Mouse (Mus musculus) right cerebral cortex, postnatal 14 days (tissue): Measurements from ENCODE around the gene Prss46.

Experiments
- DNase-seq: peaks from one replicate; pipeline ENCODE4 v3.0.0; 2022

Gene Prss46

DNA sequence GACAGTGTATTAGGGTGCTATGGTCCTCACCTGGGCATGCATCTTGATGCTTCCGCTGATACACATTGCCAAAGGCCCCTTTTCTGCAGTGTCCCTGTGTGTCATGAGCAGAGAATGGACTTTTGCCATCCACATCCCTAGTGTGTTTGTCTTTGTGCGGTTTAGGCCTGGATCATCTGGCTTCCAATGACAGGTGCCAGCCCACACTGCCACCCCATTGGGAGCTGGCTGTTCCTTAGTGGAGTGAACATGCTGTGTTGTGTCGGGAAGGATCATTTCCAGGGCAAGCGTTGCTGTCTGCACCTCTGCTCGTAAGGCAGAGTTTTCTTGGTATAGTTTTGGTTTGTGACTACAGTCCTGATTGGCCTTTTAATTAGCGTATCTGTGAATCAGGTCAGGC is 56.9 kb downstream of the Prss46 start:
- DNase-seq: no peak

DNA sequence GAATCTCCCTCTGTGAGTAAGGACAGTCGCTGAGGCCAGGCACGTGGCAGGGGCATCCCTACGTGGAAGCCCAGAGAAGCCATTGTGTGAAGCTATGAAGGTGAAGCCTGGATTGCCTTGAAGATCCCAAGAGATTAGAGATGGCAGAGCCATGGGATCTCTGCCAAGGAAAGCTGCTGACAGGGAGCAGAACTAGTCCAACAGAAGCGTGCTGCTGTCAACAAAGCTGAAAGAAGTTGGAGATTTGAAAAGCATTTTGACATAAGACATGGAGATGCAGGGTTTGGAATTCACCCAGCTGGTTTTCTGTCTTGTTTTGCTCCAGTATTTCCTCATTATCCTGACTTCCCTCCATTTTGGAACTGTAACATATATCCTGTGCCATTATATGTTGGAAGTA is 58.0 kb downstream of the Prss46 start:
- DNase-seq: no peak
